Mouse (Mus musculus) fibroblast of lung, adult 2 months (primary cell): ENCODE data around the gene Gm49450.
"Not testable (repeated sequence)": the region's sequence is repeated elsewhere in the genome, so short reads cannot be mapped to it uniquely, and the experiment has no call there.

Experiments
- DNase-seq: peaks from one replicate; pipeline ENCODE4 v3.0.0-alpha.2; 2011; ENCODE audit warnings: low read depth

Gene Gm49450

DNA sequence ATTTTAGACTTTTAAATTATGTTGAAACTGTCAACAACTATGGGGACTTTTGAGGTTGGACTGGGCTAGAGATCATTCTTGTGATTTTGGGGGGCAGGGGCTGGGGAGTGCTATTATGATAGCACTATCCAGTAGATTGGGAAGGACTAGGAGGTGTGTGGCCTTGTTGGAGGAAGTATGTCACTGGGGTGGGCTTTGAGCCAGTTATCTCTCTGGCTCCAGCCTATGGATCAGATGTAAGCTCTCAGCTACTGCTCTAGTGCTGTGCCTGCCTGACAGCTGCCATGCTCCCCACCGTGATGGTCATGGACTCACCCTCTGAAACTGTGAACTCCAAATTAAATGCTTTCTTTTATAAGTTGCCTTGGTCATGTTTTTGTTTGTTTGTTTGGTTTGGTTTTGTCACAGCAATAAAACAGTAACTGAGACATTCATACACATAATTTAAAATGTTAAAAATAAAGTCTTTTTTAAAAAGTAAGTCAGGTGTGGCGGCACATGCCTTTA lies 30.3 kb downstream of the Gm49450 start:
- no peak for DNase-seq

DNA sequence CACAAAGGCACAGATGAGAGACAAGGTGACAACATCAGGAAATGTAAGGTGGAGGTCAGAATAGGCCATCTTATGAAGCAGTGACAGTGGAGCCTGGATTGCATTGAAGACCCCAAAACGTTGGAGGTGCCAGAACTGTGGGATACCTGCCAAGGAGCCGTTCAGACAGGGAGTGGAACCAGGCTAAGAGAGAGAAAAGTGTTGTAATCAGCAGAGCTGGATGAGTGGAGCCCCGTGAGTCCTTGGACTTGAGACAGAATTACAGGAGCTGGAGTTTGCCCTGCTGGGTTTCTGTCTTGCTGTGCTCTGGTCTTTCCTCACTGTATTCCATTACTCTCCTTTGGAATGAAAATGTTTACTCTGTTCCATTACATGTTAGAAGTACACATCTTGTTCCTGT lies 30.8 kb downstream of the Gm49450 start:
- no peak for DNase-seq

DNA sequence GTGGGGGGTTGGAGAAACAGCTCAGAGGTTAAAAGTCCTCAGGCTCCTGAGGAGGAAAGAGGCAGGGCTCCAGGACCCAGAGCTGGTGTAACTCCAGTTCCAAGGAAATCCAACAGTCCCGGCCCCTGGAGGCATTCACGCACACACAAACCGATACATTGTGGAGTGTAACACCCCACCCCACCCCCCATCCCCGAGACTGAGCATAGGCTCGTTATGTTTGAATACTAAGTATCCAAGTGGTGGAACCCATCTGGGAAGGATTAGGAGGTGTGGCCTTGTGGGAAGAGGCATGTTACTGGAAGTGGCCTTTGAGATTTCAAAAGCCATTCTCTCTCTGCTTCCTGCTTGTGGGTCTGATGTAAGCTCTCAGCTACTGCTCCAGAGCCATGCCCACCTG lies 31.8 kb downstream of the Gm49450 start:
- no peak for DNase-seq

DNA sequence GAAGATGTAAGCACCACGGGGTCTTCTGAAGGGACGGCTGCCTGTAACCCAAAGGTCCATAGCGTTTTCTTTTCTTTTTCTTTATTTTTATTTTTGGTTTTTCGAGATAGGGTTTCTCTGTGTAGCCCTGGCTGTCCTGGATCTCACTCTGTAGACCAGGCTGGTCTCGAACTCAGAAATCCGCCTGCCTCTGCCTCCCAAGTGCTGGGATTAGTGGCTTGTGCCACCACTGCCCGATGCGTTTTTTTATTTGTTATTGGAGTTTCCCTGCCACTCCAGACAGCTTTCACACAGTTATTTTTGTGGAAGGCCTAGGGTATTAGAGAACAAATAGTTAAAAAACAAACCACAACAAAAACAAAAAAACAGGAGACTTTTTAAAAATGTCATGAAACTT lies 34.9 kb downstream of the Gm49450 start:
- not testable (repeated sequence) for DNase-seq

DNA sequence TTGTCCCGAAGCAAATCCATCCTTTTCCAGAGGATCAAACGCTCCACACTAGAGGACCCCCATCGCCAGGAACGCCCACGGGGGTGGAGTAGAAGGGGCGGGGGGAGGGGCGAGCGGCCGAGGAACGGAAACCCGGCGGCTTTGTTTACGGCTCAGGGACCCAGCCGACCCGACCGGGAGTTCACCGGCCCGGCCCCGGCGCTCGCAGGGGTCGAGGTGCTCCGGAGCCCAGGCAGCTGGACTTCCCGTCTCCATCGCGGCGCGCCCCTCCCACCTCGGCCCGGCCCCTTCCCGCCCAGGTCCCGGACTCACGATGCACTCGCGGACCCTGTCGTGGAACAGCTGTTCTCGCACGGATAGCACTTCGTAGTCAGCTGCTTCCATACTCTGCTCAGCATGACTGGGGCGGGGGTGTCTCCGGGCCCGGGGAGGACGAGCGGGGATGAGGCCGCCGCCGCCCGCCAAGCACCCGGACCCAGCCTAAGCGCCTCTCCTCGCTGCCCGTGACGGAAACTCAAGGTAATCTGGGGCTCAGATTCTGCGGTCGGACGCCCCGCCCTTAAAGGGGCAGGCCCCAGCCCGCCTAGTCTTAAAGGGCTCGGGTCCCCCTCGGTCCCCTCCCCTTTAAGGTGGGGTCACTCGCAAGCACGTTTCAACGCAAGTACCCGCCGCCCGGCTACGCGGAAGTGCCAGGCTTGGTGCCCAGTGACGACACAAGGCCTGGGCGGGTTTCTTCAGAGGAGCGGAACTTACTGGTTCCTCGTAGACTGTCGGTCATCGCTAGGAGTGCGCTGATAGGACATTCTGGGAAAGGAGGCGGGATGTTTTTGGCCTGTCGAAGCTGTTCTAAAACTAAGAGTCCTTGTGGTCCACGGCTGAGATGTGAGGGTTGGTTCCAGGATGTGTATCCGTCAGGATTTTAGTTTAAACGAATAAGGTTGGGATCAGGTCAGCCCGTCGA lies 35.5 kb downstream of the Gm49450 start, which contains the start of gene Lmbr1l:
TSS of gene Lmbr1l (minus strand) at position 694 of the 961 bp plus-strand sequence.
- DNase-seq = peak; percentile 100

DNA sequence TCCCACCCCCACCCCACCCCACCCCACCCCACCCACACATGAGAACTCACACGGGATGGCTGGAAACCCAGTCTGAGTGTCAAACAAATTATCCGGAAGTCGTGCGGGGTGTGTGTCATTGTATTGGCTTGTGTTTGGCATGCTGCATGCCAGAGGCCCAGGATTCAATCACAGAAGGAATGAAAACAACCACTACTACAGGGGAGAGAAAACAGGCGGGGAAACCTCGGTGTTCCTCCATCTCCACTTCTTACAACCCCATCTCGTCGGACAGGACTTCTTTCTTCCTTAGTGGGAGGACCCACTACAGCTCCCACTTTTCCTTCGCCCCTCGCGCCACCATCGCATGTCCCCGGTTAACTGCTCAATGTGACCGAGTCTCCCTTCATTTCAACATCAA lies 36.3 kb downstream of the Gm49450 start:
- no peak for DNase-seq

DNA sequence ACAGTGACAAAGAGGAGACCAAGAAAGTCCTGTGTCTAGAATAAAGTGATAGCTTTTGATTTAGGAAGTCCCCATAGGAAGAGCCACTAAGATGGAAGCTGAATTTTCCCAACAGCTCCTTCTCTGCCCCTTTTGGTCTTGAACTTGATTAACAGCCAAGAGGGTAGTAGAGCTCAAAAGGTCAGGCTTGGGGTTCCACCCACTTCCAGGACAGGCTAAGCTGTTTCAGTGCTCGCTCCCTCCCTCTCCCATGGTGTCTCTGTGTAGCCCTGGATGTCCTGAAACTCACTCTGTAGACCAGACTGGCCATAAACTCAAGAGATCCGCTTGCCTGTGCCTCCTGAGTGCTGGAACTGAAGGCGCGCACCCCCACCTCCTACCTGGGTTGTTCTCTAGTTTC lies 37.3 kb downstream of the Gm49450 start:
- no peak for DNase-seq

DNA sequence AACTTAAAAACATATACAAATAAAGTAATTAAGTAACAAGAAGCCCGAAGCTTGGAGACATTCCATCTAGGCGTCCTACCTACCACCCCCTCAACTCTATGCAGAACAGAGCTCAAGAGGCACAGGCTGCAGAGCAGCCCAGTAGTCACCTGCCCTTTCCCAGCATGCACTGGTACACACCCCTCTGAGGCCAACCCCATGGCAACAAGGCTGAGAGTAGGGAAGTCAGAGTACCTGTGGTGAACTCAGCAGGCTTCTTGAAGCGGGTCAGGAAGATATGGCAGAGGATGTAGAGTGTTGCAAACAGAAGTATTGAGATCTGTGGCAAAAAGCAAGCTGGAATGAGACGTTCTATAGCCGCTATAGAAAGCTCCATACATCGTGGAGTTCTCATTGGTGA lies 38.4 kb downstream of the Gm49450 start:
- no peak for DNase-seq

DNA sequence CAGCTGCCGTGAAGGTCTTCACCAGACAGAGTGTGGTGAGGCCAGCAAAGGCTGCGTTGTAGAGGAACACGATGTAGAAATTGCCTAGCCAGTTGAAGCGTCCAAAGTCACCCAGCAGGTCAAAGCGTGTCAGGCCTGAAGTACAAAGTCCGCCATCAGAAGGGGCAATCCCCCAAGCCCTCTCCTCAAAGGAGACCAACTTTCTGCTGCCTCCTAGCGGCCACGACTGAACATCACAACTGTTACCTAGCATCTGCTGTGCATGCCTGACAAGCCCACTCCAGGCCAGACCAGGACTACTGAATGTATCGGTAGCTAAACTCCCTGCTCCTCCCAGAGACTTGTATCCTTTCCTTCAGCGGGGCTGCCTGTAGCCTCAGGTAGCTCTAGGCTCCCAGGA lies 48.7 kb downstream of the Gm49450 start:
- DNase-seq = no peak

DNA sequence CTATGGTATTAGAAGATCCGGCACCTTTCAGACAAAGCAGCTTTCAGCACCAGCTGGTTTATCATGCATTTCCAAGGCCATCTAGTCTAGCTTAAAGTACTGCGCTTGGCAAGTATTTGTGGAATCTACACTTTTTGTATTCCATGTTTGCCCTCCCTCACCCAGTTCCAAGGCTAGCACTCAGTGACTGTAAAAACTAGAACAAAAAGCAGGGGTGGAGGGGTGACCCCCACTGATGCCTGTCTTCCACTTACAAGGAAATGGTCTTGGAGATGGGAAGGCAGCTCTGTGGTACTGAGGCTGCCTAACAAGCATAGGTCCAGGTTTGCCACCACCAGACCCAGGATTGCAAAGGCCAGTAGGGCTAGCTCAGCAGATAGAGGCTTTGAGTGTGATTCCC lies 50.8 kb downstream of the Gm49450 start:
- no peak for DNase-seq

DNA sequence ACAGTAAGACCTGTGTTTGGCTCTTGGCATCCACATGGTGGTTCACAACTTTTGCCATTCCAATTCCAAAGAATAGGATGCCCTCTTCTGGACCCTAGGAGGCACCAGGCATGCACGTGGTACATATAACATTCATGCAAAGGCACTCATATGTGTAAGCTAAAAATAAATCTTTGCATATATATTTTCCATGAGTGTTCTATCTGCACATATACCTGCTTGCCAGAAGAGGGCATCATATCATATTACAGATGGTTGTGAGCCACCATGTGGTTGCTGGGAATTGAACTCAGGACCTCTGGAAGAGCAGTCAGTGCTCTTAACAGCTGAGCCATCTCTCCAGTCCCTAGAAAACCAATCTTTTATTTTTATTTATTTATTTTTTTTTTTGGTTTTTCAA lies 51.8 kb downstream of the Gm49450 start:
- no peak for DNase-seq

DNA sequence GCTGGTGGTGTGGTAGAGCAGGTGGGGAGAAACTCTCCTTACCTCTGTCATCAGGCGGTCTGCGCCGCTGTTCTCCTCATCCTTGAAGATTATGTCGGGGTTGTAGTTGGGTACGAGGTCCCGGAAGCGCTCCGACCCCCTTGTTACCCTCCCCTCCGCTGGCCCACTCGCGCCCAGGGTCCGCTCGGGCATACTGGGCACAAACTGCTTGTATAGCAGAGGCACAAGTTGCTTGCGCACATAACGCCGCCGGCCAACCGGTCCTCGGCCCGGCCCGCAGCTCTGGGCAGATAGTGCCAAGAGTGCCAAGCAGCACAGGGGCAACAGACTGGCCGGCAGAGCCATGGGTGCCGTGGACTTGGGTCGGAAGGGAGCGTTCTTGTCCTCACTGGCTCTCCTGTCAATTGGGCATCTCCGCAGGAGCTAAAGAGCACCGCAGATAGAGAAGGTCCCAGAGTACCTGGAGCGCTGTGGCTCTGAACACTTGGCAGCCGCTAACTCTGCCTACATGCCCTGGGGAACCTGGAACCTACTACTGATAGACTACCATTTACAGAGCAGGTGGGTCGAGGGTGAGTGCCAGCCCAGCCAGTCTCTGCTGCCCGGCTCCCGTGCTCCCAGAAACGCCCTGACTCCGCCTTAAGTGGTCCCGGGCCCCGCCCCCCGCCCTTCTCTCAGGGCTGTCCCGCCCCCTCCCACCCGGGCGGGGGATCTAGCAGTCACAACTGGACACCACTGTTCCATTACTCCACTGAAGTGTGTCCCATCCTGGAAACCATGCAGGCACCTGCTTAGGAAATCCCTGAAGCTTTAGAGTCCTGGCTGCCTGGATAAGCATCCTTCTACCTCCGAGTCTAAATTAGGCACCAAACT lies 55.2 kb downstream of the Gm49450 start, which contains the start of gene Dhh:
TSS of gene Dhh (minus strand) at position 613 of the 873 bp plus-strand sequence.
- no peak for DNase-seq

DNA sequence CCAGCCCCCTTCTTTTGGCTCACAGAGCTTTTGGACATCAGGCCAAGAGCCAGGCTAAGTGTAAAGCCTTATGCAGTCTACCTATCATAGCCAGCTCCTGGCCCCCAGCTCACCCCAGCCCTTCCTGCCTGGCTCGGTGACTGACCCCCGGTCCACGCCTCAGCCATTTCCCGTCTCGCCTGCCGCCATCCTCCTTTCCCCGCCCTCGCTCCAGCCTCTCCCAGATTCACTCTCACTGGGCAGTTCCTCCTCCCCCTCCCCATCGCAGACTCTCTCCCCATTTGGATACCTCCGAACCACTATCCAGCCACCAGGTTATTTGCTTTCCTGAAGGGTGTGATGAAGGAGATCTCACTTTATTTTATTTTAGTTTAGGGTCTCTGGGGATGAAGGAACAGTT lies 55.9 kb downstream of the Gm49450 start:
- no peak for DNase-seq

DNA sequence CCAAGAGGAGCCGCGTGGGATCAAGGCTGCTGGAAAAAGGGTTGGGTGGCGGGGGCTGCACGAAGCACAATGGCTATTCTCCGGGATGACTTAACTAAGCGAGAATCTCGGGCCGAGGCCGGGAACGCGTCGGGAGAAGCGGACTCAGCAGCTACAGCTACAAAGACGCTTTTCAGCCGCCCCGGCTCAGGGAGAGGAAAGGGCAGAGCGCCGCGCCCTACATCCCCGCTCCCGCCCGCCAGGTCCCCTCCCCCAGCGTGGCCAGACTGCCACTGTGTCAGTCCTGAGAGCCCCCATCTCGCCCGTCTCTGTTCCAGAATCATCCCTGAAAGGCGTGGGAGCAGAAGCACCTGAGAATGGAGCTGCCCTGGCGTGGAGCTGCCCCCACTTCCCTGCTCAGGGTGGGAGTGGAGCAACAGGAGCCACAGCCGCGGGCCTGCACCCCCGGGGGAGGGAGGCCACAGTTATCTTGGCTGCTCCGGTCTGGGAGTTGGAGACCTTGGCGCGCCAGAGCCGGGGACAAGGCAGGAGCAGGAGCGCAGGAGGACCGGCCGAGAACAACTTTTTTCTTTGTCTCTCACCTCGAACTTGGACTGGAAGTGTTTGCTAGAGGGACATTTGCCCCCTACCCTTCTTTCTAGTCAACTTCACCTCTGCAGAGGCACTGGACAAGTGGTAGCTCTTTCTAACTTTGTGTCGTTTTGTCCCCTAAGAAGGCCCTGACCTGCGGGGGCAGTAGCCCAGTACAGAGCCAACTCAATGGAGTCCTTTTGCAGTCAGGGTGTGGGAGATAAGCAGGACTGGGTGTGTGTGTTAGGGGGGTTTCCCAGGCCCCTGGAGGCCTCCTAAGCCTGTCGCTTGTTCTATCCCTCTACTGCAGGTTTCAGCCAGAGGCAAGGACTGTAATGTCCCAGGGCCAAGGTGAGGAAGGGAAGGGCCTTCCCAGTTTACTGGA lies 57.4 kb downstream of the Gm49450 start:
- no peak for DNase-seq

DNA sequence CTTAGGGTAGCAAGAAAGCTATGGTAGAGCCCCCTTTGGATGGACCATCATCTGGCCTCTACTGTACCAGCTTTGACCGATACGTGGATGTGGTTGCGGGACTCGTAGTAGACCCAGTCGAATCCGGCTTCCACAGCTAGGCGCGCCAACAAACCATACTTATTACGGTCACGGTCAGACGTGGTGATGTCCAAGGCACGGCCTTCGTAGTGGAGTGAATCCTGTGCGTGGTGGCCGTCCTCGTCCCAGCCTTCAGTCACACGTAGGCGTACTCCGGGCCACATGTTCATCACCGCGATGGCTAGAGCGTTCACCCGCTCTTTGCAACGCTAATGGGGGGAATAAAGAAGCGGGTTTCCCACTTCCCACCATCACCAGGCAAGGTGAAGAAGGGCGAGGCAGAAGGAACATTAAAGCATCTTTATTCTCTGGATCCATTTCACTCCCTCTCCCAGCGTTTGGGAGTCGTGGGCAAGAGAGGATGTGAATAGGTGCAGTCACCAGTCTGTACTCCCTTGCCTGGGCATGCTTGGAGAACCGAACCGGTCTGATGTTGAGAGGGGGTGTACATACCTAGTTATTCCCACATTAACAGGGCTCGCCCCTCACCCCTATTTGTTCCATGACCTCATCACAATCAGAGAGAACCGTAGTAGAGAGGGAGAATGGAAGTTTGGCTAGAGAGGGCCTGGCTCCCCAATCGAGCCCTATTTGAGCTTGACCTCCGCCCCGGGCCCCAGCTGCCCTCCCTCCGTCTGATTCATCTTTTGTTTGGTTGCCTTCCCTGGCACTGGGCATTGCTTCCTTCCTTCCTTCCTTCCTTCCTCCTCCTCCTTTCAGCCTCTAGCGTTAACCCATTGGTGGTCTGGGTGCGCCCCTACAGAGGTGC lies 58.4 kb downstream of the Gm49450 start:
- DNase-seq = no peak

DNA sequence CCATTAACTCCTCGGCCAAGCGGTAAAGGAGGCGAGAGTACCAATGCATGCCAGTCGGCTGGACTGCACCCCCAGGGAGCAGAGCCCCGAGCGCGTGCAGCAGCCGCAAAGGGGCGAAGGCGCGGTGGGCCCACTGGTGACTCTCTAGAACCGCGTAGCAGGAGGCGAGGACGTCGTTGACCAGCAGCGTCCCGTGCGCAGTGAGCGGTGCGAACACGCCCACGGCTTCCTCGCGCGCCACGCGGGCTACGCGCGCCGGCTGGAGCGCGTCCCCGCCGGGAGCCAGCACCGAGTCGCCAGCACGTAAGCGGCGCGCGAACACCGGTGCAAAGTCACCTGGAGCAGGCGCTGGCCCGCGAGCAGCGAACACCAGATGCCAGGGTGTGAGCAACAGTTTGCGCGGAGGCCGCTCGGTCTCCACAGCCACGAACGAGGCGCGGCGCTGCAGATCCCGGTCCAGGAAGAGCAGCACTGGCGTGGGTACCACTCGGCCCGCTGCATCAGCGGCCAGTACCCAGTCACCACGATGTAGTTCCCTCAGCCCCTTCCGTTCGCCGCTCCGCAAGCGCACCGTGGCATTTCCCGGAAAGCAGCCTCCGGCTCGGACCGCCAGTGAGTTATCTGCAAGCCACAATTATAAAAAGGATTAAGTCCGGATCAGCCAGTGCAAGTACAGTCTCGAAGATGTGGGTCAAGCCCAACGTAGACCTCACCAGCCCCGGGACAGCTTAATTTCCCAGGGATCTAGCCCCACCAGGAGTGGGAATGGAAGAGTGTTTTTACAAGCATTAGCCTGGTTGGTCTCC lies 59.2 kb downstream of the Gm49450 start, which contains the start of gene Rhebl1:
TSS of gene Rhebl1 (minus strand) at position 601 of the 806 bp plus-strand sequence.
- no peak for DNase-seq

DNA sequence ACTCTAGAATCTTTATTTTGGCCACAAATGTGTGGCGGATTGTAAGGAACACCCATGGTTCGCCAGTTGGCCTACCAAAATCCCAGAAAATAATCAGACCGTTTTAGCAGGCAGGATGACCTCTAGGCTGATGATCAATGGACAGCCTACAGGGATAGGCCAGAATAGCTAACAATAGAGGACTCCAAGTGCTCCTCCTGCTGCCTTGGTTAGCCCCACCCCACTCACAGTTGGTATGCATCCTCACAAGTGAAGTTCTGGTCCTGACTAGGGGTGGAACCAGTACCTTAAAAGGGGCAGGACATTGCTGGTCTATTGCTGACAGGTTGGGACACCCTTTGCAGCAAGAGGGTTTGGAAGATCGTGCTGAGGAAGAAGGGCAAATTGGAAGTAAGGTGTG lies 60.3 kb downstream of the Gm49450 start:
- no peak for DNase-seq

DNA sequence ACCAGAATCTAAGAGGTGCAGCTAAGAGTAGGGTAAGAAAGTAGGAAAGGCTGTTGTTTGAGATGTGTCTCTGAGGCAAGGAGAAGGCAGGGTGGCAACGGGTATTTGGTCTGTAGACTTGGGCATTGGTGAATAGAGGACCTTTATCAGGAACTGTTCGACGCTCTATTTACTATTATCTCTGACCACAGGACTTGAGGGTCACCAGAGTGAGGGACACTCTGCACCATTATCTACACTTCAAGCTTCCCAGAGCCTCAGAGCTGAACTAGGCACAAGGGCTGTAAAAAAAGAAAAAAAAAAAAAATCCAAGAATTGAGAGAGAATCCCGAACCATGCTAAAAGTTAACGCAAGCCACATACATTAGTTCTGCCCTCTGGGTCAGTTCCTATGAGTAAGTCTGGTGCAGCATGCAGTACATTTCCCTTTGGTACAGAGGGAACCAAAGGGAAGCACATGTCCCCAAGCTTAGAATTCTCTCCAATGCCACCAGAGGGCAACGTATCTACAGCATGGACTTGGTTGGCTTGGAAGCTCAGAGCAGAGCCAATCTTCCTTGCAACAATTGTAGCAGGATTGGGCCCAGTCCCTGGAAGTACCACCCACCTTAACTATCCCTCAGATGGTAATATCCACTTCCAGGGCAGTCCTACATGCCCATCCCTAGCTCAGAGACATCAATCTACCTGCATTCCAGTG lies 61.3 kb downstream of the Gm49450 start:
- DNase-seq = peak; percentile 57
